Mouse (Mus musculus): ENCODE measurements around the gene St6galnac1. TPM values are rescaled to one million over a fixed set of nuclear protein-coding genes. Genes with fewer than 3 reads are reported as not detected.

St6galnac1 gene
- polyA plus RNA-seq, 1 experiment from 2014 or later: not detected

GRCm38 (mm10) chr11:116814076-116814883 lies 39.0 kb upstream of the St6galnac1 start:
- Histone ChIP-seq H3K27ac (peak overlapping the region; percentile 98), H3K9ac (peak overlapping the region; percentile 32; the same call in 1 of the 2 replicates), H3K9me3 (replicated peaks) (no peaks in the 10 kb centered on the region), H3K4me1 (peaks cover 83% of the 10 kb centered on the region), H3K4me2 (replicated peaks) (peak overlapping the region; percentile 15), H3K4me3 (peak overlapping the region; percentile 6; the same call in 1 of the 2 replicates), H3K36me3 (no peaks in the 10 kb centered on the region), H3K27me3 (no peaks in the 10 kb centered on the region; the same call in 1 of the 2 replicates)
- WGBS: 2% methylated on average over 20 of the region's 20 CpGs
- peak; percentile 21 for ATAC-seq (ENCODE audit: low FRiP score)

DNA sequence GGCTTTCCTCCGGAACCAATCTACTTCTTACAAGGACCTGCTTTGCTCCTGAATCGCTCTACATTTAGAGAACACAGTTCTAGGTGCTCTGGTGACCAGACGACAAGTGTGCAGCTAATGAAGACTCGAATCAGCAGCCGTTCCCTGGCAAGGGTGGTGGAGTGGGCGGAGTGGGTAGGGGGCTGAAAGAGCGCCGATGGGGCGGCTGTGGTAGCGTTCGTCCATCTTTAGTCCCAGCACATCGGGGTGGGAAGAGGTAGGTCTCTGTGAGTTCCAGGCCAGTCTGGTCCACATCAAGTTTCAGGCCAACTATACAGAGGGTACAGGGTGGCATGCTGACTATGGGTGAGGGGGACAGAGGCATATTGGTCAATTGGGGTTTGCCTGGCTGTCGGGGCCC lies 38.3 kb upstream of the St6galnac1 start:
- no peaks in the 10 kb centered on the region for H3K9me3 ChIP-seq (replicated peaks)
- H3K27ac ChIP-seq: peak overlapping the region; percentile 98
- H3K4me2 ChIP-seq (replicated peaks): peak overlapping the region; percentile 15
- no peak for ATAC-seq (ENCODE audit: low FRiP score)
- no peaks in the 10 kb centered on the region for H3K36me3 ChIP-seq
- WGBS: 65% methylated on average over 13 of the region's 13 CpGs
- peak overlapping the region; percentile 3; the same call in 1 of the 2 replicates for H3K9ac ChIP-seq
- H3K4me1 ChIP-seq: peaks cover 81% of the 10 kb centered on the region
- H3K4me3 ChIP-seq: no peak overlapping the region
- H3K27me3 ChIP-seq: no peaks in the 10 kb centered on the region; the same call in 1 of the 2 replicates

GRCm38 (mm10) chr11:116812793-116813529 lies 37.7 kb upstream of the St6galnac1 start:
- ATAC-seq (ENCODE audit: low FRiP score): peak; percentile 65
- H3K27ac ChIP-seq: peak overlapping the region; percentile 98
- no peaks in the 10 kb centered on the region for H3K36me3 ChIP-seq
- no peaks in the 10 kb centered on the region; the same call in 1 of the 2 replicates for H3K27me3 ChIP-seq
- peak overlapping the region; percentile 56 for H3K4me2 ChIP-seq (replicated peaks)
- peaks cover 83% of the 10 kb centered on the region for H3K4me1 ChIP-seq
- H3K9ac ChIP-seq: peak overlapping the region; percentile 32
- no peak overlapping the region for H3K4me3 ChIP-seq
- 34% methylated on average over 21 of the region's 21 CpGs for WGBS
- H3K9me3 ChIP-seq (replicated peaks): no peaks in the 10 kb centered on the region

GRCm38 (mm10) chr11:116810983-116811901 lies 35.9 kb upstream of the St6galnac1 start:
- peak overlapping the region; percentile 61 for H3K9ac ChIP-seq
- no peaks in the 10 kb centered on the region; the same call in 1 of the 2 replicates for H3K27me3 ChIP-seq
- peak; percentile 90 for ATAC-seq (ENCODE audit: low FRiP score)
- H3K4me3 ChIP-seq: peak overlapping the region; percentile 27
- H3K9me3 ChIP-seq (replicated peaks): no peaks in the 10 kb centered on the region
- WGBS: 6% methylated on average over 30 of the region's 32 CpGs
- H3K4me2 ChIP-seq (replicated peaks): peak overlapping the region; percentile 56
- H3K4me1 ChIP-seq: peaks cover 75% of the 10 kb centered on the region
- no peaks in the 10 kb centered on the region for H3K36me3 ChIP-seq
- peak overlapping the region; percentile 98 for H3K27ac ChIP-seq

DNA sequence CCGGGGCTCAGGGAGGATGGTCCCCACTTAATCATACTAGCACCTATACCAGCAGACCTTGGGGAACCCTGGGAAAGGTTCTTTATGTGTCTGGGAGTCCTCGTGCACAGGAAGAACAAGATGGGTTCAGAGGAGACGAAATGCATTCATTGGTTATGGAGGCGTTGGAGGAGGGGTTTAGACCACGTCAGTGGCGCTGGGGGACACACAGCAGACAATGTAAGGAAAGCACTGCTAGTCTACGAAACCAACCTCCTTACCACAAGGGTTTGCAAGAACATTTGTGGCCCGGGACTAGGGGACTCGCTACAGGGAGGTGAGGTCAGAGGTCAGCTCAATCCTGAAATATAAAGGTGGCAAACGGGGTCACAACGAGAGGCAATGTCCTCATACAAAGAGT lies 35.2 kb upstream of the St6galnac1 start:
- Histone ChIP-seq H3K27ac (peak overlapping the region; percentile 98), H3K4me1 (peaks cover 68% of the 10 kb centered on the region), H3K36me3 (no peaks in the 10 kb centered on the region), H3K4me2 (replicated peaks) (peak overlapping the region; percentile 56), H3K4me3 (peak overlapping the region; percentile 27; the same call in 1 of the 2 replicates), H3K9me3 (replicated peaks) (no peaks in the 10 kb centered on the region), H3K27me3 (no peaks in the 10 kb centered on the region; the same call in 1 of the 2 replicates), H3K9ac (peak overlapping the region; percentile 61; the same call in 1 of the 2 replicates)
- no peak for ATAC-seq (ENCODE audit: low FRiP score)
- WGBS: 30% methylated on average over 11 of the region's 11 CpGs

DNA sequence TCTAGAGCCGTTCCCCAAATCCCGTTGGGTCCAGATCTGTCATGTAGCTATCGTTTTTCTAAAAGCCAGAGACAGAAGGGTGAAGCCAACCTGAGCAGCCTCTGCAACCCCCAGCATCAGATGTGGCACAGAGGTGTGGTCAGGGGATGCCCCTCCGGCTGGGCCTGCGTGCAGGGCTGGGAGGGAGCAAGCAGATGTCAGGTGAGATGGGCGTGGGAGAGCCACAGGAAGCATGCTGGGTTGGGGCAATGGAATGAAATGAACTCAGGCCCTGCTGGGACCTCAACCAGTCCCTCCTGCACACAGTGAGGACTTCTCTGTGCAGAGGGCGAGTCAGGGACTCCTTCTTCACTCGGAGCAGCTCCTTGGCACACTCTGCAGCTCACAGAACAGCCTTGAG lies 34.2 kb upstream of the St6galnac1 start:
- Histone ChIP-seq H3K36me3 (no peaks in the 10 kb centered on the region), H3K9ac (peak overlapping the region; percentile 23; the same call in 1 of the 2 replicates), H3K27ac (peak overlapping the region; percentile 98; the same call in 1 of the 2 replicates), H3K4me3 (no peak overlapping the region), H3K9me3 (replicated peaks) (no peaks in the 10 kb centered on the region), H3K4me1 (peaks cover 59% of the 10 kb centered on the region), H3K27me3 (no peaks in the 10 kb centered on the region; the same call in 1 of the 2 replicates), H3K4me2 (replicated peaks) (no peak overlapping the region)
- ATAC-seq (ENCODE audit: low FRiP score): no peak
- WGBS: 84% methylated on average over 8 of the region's 8 CpGs

DNA sequence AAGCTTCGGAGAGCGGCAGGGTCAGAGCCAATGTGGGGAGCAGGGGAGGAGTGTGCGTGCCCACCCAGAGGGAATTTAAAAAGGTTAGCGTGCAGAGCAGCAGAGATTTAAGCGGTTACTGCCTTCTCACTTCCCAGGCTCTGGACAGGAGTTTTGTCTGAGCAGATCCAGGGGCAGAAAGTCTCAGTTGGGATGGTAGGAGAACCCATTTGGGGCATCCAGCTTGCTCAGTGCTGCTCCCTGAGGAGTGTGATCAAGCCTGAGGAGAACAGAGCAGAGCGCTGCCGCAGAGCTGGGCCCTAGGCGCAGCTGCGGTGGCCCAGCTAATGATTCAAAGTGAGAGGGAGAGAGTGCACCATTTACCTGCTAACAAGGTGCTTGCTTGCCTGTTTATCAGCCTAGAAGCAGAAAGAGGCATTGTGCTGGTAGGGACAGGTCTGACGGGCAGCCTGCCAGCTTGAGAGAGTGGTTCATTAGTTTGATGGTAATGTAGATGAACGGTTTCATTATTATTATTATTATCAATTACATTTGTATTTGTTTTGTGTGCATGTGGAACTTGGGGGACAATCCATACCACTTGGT lies 33.6 kb upstream of the St6galnac1 start:
- Histone ChIP-seq H3K27me3 (no peaks in the 10 kb centered on the region; the same call in 1 of the 2 replicates), H3K4me1 (peaks cover 53% of the 10 kb centered on the region), H3K4me2 (replicated peaks) (no peak overlapping the region), H3K4me3 (no peak overlapping the region), H3K9ac (no peak overlapping the region), H3K27ac (0 out of 2 replicates have a peak overlapping the region, but pooled peaks have one; percentile 98), H3K36me3 (no peaks in the 10 kb centered on the region), H3K9me3 (replicated peaks) (no peaks in the 10 kb centered on the region)
- ATAC-seq (ENCODE audit: low FRiP score): no peak
- WGBS: 75% methylated on average over 11 of the region's 11 CpGs

- Histone ChIP-seq H3K4me3 (no peak overlapping the region), H3K9ac (no peak overlapping the region), H3K27ac (no peak overlapping the region), H3K36me3 (no peaks in the 10 kb centered on the region), H3K9me3 (replicated peaks) (no peaks in the 10 kb centered on the region), H3K27me3 (no peaks in the 10 kb centered on the region; the same call in 1 of the 2 replicates), H3K4me2 (replicated peaks) (no peak overlapping the region), H3K4me1 (peaks cover 45% of the 10 kb centered on the region)
- 26% methylated on average over 7 of the region's 7 CpGs for whole genome bisulfite sequencing
- no peak for ATAC-seq (ENCODE audit: low FRiP score)
Measured at GRCm38 (mm10) chr11:116807938-116808606, 32.8 kb upstream of the St6galnac1 start.

DNA sequence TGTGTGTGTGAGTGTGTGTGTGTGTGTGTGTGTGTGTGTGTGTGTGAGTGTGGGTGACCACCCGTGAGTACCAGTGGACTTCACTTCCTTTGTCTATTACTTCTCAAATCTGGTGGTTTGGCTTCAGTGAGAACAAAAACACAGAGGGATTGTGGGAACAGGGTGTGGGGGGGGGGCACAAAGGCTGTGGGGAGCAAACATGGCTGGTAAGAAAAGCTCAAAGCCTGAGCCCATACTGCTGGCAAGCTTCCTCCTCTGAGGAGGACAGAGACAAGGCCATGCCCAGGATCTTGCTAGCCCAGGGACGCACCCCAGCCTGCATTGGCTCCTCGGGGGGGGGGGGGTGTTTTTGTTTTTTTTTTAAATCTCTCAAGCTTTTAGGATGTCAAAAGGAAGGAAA lies 32.2 kb upstream of the St6galnac1 start:
- no peak overlapping the region for H3K4me2 ChIP-seq (replicated peaks)
- WGBS: 85% methylated on average over 3 of the region's 3 CpGs
- H3K4me3 ChIP-seq: no peak overlapping the region
- no peaks in the 10 kb centered on the region for H3K9me3 ChIP-seq (replicated peaks)
- no peak overlapping the region for H3K27ac ChIP-seq
- H3K4me1 ChIP-seq: peaks cover 39% of the 10 kb centered on the region
- no peak for ATAC-seq (ENCODE audit: low FRiP score)
- no peaks in the 10 kb centered on the region; the same call in 1 of the 2 replicates for H3K27me3 ChIP-seq
- H3K36me3 ChIP-seq: no peaks in the 10 kb centered on the region
- no peak overlapping the region for H3K9ac ChIP-seq

- H3K4me2 ChIP-seq (replicated peaks): no peak overlapping the region
- peaks cover 35% of the 10 kb centered on the region for H3K4me1 ChIP-seq
- H3K4me3 ChIP-seq: no peak overlapping the region
- H3K27me3 ChIP-seq: no peaks in the 10 kb centered on the region; the same call in 1 of the 2 replicates
- no peaks in the 10 kb centered on the region for H3K36me3 ChIP-seq
- no peaks in the 10 kb centered on the region for H3K9me3 ChIP-seq (replicated peaks)
- no peak overlapping the region for H3K9ac ChIP-seq
- 74% methylated on average over 7 of the region's 7 CpGs for WGBS
- ATAC-seq (ENCODE audit: low FRiP score): no peak
- no peak overlapping the region for H3K27ac ChIP-seq
Measured at GRCm38 (mm10) chr11:116807116-116807515, 31.8 kb upstream of the St6galnac1 start.

All from hindbrain, embryonic 12.5 days (tissue).